Mouse (Mus musculus) embryonic fibroblast, embryonic 13.5 days (primary cell): Measurements from ENCODE around the gene Slc39a2.

Experiments
- CTCF ChIP-seq: IDR thresholded peaks from 2 replicates; pipeline ENCODE4 v1.5.1; 2011; ENCODE audit warnings: mild to moderate bottlenecking, control low read depth, low read length, moderate library complexity, borderline replicate concordance; ENCODE audit not compliant: insufficient read depth
- POLR2A ChIP-seq: IDR thresholded peaks from 2 replicates; pipeline ENCODE4 v1.6.1; 2011; ENCODE audit warnings: low read depth, mild to moderate bottlenecking, control low read depth, low read length, moderate library complexity

DNA sequence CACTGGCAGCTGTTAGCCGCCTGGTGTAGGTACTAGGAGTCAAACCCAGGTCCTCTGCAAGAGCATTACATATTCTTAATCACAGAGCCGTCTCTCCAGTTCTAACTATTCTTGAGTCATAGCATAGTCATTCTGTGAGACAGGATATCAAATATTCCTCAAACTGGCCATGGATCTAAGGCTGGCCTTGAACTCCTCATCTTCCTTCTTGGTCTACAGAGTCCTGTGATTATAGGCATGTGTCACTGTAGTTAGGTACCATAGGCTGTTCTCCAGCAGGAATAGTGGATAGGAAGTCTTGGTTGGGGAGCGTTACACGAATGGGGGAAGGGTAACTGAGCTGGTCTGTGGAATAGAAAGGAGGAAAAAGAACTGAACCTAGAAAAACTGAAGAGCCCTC is 23.9 kb downstream of the Slc39a2 start:
- TF ChIP-seq POLR2A (no peak), CTCF (no peak)
